Mouse (Mus musculus) spleen, adult 2 months (tissue): ENCODE data around the gene Zmat1.

ENCODE experiments used
- CTCF ChIP-seq: fragments of 200-500 bp; IDR thresholded peaks from 2 replicates; pipeline ENCODE4 v1.5.1; 2011; ENCODE audit warnings: mild to moderate bottlenecking, inconsistent platforms; ENCODE audit not compliant: insufficient read depth, insufficient read length, insufficient replicate concordance; ENCODE audit errors: extremely low read depth
- POLR2A ChIP-seq: fragments of 200-500 bp; IDR thresholded peaks from 2 replicates; pipeline ENCODE4 v1.6.1; 2011; ENCODE audit warnings: low read depth, low read length, inconsistent platforms

- TF ChIP-seq POLR2A = no peak
- no peak for TF ChIP-seq CTCF
Measured at GRCm38 (mm10) chrX:134929927-134930326, 79.1 kb downstream of the Zmat1 start.
